Mouse (Mus musculus) spleen, adult 2 months (tissue): Measurements from ENCODE around the gene Cdk9.

Source experiments
- CTCF ChIP-seq: fragments of 200-500 bp; IDR thresholded peaks from 2 replicates; pipeline ENCODE4 v1.5.1; 2011; ENCODE audit warnings: mild to moderate bottlenecking, inconsistent platforms; ENCODE audit not compliant: insufficient read depth, insufficient read length, insufficient replicate concordance; ENCODE audit errors: extremely low read depth
- POLR2A ChIP-seq: fragments of 200-500 bp; IDR thresholded peaks from 2 replicates; pipeline ENCODE4 v1.6.1; 2011; ENCODE audit warnings: low read depth, low read length, inconsistent platforms

GRCm38 (mm10) chr2:32665345-32665744 lies 47.5 kb downstream of the Cdk9 start:
- TF ChIP-seq POLR2A (no peak), CTCF (no peak)
